ENCODE assay signal across 8 mouse cellular contexts in the genomic region with DNA sequence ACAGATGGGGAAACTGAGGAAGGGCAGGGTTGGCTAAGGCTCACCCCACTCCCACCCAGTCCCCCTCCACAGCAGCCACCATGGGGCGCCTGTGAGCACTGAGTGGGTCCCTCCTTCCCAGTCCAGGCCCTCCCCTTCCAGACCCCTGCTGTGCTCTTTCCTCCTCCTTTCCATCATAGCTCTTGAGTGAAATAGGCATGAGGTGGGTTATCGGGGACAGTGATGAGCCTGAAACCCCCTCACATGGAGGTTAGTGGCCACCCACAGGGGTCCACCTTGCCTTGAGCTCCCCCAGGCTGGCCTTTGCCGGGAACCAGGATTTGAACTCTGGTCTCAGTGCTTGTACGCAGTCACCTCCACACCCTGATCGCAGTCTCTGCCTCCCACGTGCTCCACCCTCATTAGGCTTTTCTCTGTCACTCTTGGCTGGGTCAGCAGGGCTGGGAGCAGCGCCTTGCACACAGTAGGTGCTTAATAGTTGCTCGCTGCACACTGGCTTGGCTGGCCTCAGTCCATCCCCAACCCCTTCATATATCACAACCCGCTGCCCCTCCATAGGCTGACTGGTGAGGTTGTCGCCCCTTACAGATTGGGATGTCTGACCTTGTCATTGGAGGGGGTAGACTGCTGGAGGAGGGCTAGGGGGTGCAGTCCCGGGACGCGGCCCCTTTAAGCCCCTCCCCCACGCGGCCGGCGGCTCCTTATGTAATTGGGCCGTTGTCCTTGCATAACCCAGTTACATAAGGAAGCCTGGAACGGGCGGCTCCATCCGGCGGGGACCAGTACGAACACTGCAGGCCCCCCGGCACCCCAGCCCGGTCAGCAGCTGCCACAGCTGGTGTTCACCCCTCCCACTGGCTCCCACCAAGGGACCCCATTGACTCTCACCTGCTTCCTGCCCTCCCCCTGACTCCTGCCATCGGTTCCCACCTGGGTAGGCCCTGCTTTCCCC. TPM values are rescaled to one million over a fixed set of nuclear protein-coding genes. Genes with fewer than 3 reads are reported as not detected.
DNase-seq lines count a peak whose midpoint lies in the region; ATAC-seq and TF ChIP-seq lines count a peak whose summit lies in the region.

No protein-coding gene starts in this region.

- no peaks in the 10 kb centered on the region for H3K9me3 ChIP-seq in G1E (replicated peaks)
- no peaks in the 10 kb centered on the region for H3K9me3 ChIP-seq in hindbrain, embryonic 11.5 days (ENCODE audit: control insufficient read depth, low read length)

- peaks cover 94% of the 10 kb centered on the region for H3K4me1 ChIP-seq in G1E (ENCODE audit: insufficient read depth, low read depth, low read length)
- H3K4me1 ChIP-seq in hindbrain, embryonic 11.5 days (replicated peaks; ENCODE audit: control insufficient read depth, insufficient read depth, low read length): peaks cover 27% of the 10 kb centered on the region

- whole genome bisulfite sequencing in hindbrain, embryonic 11.5 days: 26% methylated on average over 26 of the region's 26 CpGs

- ATAC-seq in G1E (ENCODE audit: extremely low read depth, insufficient number of reproducible peaks, low FRiP score, poor library complexity, severe bottlenecking): no peak
- no peak for ATAC-seq in hindbrain, embryonic 11.5 days (ENCODE audit: low FRiP score)
- no peak for ATAC-seq in erythroid progenitor cell, adult 5-6 weeks (replicated peaks; ENCODE audit: low FRiP score, poor library complexity, severe bottlenecking)

- peak overlapping the region; percentile 53; the same call in 1 of the 2 replicates for H3K4me3 ChIP-seq in G1E (ENCODE audit: low read depth, low read length)
- no peak overlapping the region for H3K4me3 ChIP-seq in hindbrain, embryonic 11.5 days (ENCODE audit: low read depth, low read length)

- H3K4me2 ChIP-seq in hindbrain, embryonic 11.5 days (replicated peaks; ENCODE audit: low read depth, low read length): peak overlapping the region; percentile 37

- peaks cover 26% of the 10 kb centered on the region for H3K36me3 ChIP-seq in G1E (replicated peaks)
- no peaks in the 10 kb centered on the region for H3K36me3 ChIP-seq in hindbrain, embryonic 11.5 days (ENCODE audit: control insufficient read depth, insufficient read depth, low read length)

- no peak for DNase-seq in G1E (ENCODE audit: low spot score)
- DNase-seq in brain, adult 2 months (ENCODE audit: low read depth, low spot score): peak; percentile 85
- peak; percentile 80 to 81 for DNase-seq in frontal cortex, postnatal 14 days (ENCODE audit: low spot score in 2 of 2)
- peak; percentile 73 for DNase-seq in hindbrain, embryonic 11.5 days (ENCODE audit: low spot score)
- peak; percentile 70 to 75 for DNase-seq in layer of hippocampus, postnatal 25 days (ENCODE audit: extremely low spot score in 1 of 2, low spot score in 1 of 2)
- DNase-seq in lung, postnatal 25 days (ENCODE audit: low spot score): peak; percentile 93
- DNase-seq in right cerebral cortex, adult 18-20 months: peak; percentile 84

- H3K27me3 ChIP-seq in G1E (ENCODE audit: insufficient read depth, low read length): peaks cover 21% of the 10 kb centered on the region
- peaks cover under 1% of the 10 kb centered on the region; the same call in 1 of the 2 replicates for H3K27me3 ChIP-seq in hindbrain, embryonic 11.5 days (ENCODE audit: control insufficient read depth, insufficient read depth, low read length)

- H3K9ac ChIP-seq in hindbrain, embryonic 11.5 days (ENCODE audit: low read depth, low read length): no peak overlapping the region; the same call in 1 of the 2 replicates

- H3K27ac ChIP-seq in hindbrain, embryonic 11.5 days (ENCODE audit: low read depth, low read length): no peak overlapping the region

- no peak for TF ChIP-seq CTCF in G1E (IDR thresholded peaks at IDR 0.05; ENCODE audit: low read depth, low read length)

RNA-seq across cellular contexts. Expression of a gene that starts 20.7 kb away (rescaled TPM):
- 6.5 and 13.8 TPM in 2 replicates for total RNA-seq in G1E (2014; fragmentation: Nextera tagmentation)
- 1.9 and 3.5 TPM in 2 replicates for total RNA-seq in G1E (2017)
- 1.6 and 1.8 TPM in 2 replicates for polyA plus RNA-seq in G1E (2012)
- 2.7 and 4.1 TPM in 2 replicates for polyA plus RNA-seq in hindbrain, embryonic 11.5 days (2014; fragmentation: Nextera tagmentation; extraction: Ambion mirVana)
- 1 to 10 TPM; 1.4 to 3.1 TPM for total RNA-seq in layer of hippocampus, postnatal 25 days (2021)
- total RNA-seq in erythroid progenitor cell, adult 5-6 weeks (2015; ENCODE audit: low replicate concordance): 5.4 and 7.5 TPM in 2 replicates
- 4.2 TPM in 1 of 2 replicates, not detected in the other for total RNA-seq in erythroid progenitor cell, adult 5-6 weeks (2017; ENCODE audit: low replicate concordance)

RNA-seq across cellular contexts. Expression of a gene that starts 24.8 kb away (rescaled TPM):
- 1.2 and 3.1 TPM in 2 replicates for total RNA-seq in G1E (2014; fragmentation: Nextera tagmentation)
- 0.38 and 0.93 TPM in 2 replicates for total RNA-seq in G1E (2017)
- polyA plus RNA-seq in G1E (2012): 7.2 and 7.4 TPM in 2 replicates
- 0.49 and 1.0 TPM in 2 replicates for polyA plus RNA-seq in hindbrain, embryonic 11.5 days (2014; fragmentation: Nextera tagmentation; extraction: Ambion mirVana)
- 1 to 10 TPM; 3.2 to 4.7 TPM for total RNA-seq in layer of hippocampus, postnatal 25 days (2021)
- not detected in 2 replicates for total RNA-seq in erythroid progenitor cell, adult 5-6 weeks (2015; ENCODE audit: low replicate concordance)
- total RNA-seq in erythroid progenitor cell, adult 5-6 weeks (2017; ENCODE audit: low replicate concordance): not detected in 2 replicates

RNA-seq across cellular contexts. Expression of a gene that starts 29.3 kb away (rescaled TPM):
- 1.1 TPM in 1 of 2 replicates, not detected in the other for total RNA-seq in G1E (2014; fragmentation: Nextera tagmentation)
- total RNA-seq in G1E (2017): 2.6 and 4.1 TPM in 2 replicates
- 0.72 and 1.3 TPM in 2 replicates for polyA plus RNA-seq in G1E (2012)
- polyA plus RNA-seq in hindbrain, embryonic 11.5 days (2014; fragmentation: Nextera tagmentation; extraction: Ambion mirVana): 2.2 and 3.2 TPM in 2 replicates
- 1 to 10 TPM; 2.6 to 3.7 TPM for total RNA-seq in layer of hippocampus, postnatal 25 days (2021)
- 2.1 and 4.3 TPM in 2 replicates for total RNA-seq in erythroid progenitor cell, adult 5-6 weeks (2015; ENCODE audit: low replicate concordance)
- not detected in 2 replicates for total RNA-seq in erythroid progenitor cell, adult 5-6 weeks (2017; ENCODE audit: low replicate concordance)

RNA-seq across cellular contexts. Expression of a gene that starts 29.4 kb away (rescaled TPM):
- total RNA-seq in G1E (2014; fragmentation: Nextera tagmentation) (9.6 and 11.9 TPM in 2 replicates), G1E (2017) (60.4 and 69.7 TPM in 2 replicates)
- polyA plus RNA-seq in G1E (2012): 186 and 220 TPM in 2 replicates
- 44.8 and 52.6 TPM in 2 replicates for polyA plus RNA-seq in hindbrain, embryonic 11.5 days (2014; fragmentation: Nextera tagmentation; extraction: Ambion mirVana)
- 10 to 100 TPM; 79.1 to 87.1 TPM for total RNA-seq in layer of hippocampus, postnatal 25 days (2021)
- 8.8 TPM in 1 of 2 replicates, not detected in the other for total RNA-seq in erythroid progenitor cell, adult 5-6 weeks (2015; ENCODE audit: low replicate concordance)
- 4.0 and 17.2 TPM in 2 replicates for total RNA-seq in erythroid progenitor cell, adult 5-6 weeks (2017; ENCODE audit: low replicate concordance)

RNA-seq across cellular contexts. Expression of a gene that starts 35.3 kb away (rescaled TPM):
- total RNA-seq in G1E (2014; fragmentation: Nextera tagmentation) (29.7 and 65.2 TPM in 2 replicates), G1E (2017) (15.8 and 22.8 TPM in 2 replicates)
- 88.9 and 96.2 TPM in 2 replicates for polyA plus RNA-seq in G1E (2012)
- 83.0 and 92.1 TPM in 2 replicates for polyA plus RNA-seq in hindbrain, embryonic 11.5 days (2014; fragmentation: Nextera tagmentation; extraction: Ambion mirVana)
- total RNA-seq in layer of hippocampus, postnatal 25 days (2021): 10 to 100 TPM; 65.9 to 66.6 TPM
- total RNA-seq in erythroid progenitor cell, adult 5-6 weeks (2015; ENCODE audit: low replicate concordance): 235 and 246 TPM in 2 replicates
- total RNA-seq in erythroid progenitor cell, adult 5-6 weeks (2017; ENCODE audit: low replicate concordance): 247 and 266 TPM in 2 replicates
